Comparison of ENCODE assay signal across 17 mouse cellular contexts in the genomic region with DNA sequence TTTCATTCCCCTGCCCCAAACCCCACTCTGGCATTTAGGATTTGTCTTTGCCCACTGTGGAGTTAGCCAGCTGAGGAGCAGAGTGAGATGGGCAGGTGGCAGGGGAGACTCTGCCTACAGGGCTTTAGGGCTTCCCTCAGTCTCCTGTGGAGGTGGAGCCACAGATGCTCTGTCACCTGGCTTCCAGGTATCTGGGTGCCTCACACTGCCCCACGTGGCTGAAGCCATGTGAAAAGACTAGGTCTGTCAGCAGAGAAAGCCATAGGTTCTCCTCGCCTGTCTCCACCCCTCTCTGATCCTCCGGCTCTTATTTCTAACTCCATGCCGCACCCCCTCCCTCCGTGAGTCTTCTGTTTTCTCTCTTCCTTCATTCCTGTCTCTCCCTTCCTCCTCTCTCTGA. TPM values are rescaled to one million over a fixed set of nuclear protein-coding genes. Genes with fewer than 3 reads are reported as not detected.
DNase-seq lines count a peak whose midpoint lies in the region; ATAC-seq and TF ChIP-seq lines count a peak whose summit lies in the region.
"Had no signal": no experiment of that assay in that cellular context is flagged by ENCODE, and none has a peak within 500 bp of the region (broad histone marks: within the 10 kb centered on the region; RNA-seq: fewer than 3 reads in every experiment).

No protein-coding gene starts in this region.

- no peaks in the 10 kb centered on the region for H3K36me3 ChIP-seq in embryonic facial prominence, embryonic 11.5 days (replicated peaks; ENCODE audit: control insufficient read depth, insufficient read depth, low read depth, low read length)
- H3K36me3 ChIP-seq in embryonic facial prominence, embryonic 10.5 days (replicated peaks) = no peaks in the 10 kb centered on the region
- no peaks in the 10 kb centered on the region for H3K36me3 ChIP-seq in midbrain, postnatal 0 days (ENCODE audit: insufficient read depth, low read length)
- H3K36me3 ChIP-seq in midbrain, embryonic 15.5 days (replicated peaks) = no peaks in the 10 kb centered on the region
- no peaks in the 10 kb centered on the region for H3K36me3 ChIP-seq in stomach, postnatal 0 days (ENCODE audit: control insufficient read depth, insufficient read depth, low read length)
- H3K36me3 ChIP-seq: heart, embryonic 13.5 days had no signal

- peaks cover 38% of the 10 kb centered on the region for H3K27me3 ChIP-seq in embryonic facial prominence, embryonic 11.5 days (ENCODE audit: control insufficient read depth, insufficient read depth, low read length)
- peaks cover 69% of the 10 kb centered on the region for H3K27me3 ChIP-seq in embryonic facial prominence, embryonic 10.5 days (replicated peaks; ENCODE audit: low read depth, poor library complexity, severe bottlenecking)
- H3K27me3 ChIP-seq in midbrain, postnatal 0 days (ENCODE audit: insufficient read depth, low read length) = peaks cover 20% of the 10 kb centered on the region
- peaks cover 47% of the 10 kb centered on the region for H3K27me3 ChIP-seq in midbrain, embryonic 15.5 days (replicated peaks)
- H3K27me3 ChIP-seq in stomach, postnatal 0 days (ENCODE audit: control insufficient read depth, insufficient read depth, low read length) = peaks cover 5% of the 10 kb centered on the region

- 19% methylated on average over 5 of the region's 5 CpGs for WGBS in embryonic facial prominence, embryonic 11.5 days
- 20% methylated on average over 5 of the region's 5 CpGs for WGBS in embryonic facial prominence, embryonic 10.5 days
- WGBS in midbrain, postnatal 0 days = 14% methylated on average over 5 of the region's 5 CpGs
- WGBS in midbrain, embryonic 15.5 days = 13% methylated on average over 5 of the region's 5 CpGs
- 10% methylated on average over 5 of the region's 5 CpGs for WGBS in stomach, postnatal 0 days

- no peak for ATAC-seq in embryonic facial prominence, embryonic 11.5 days (replicated peaks; ENCODE audit: insufficient number of reproducible peaks, low FRiP score, low TSS enrichment, low read depth)
- ATAC-seq in midbrain, postnatal 0 days (ENCODE audit: low FRiP score) = no peak
- ATAC-seq in midbrain, embryonic 15.5 days (replicated peaks) = no peak
- no peak for ATAC-seq in stomach, postnatal 0 days (ENCODE audit: low FRiP score, low TSS enrichment)
- ATAC-seq: forebrain, embryonic 14.5 days; lung, postnatal 0 days; midbrain, embryonic 16.5 days had no signal

- no peak for TF ChIP-seq EP300 in stomach, postnatal 0 days (optimal IDR thresholded peaks at IDR 0.05)

- peak; percentile 5 for DNase-seq in embryonic facial prominence, embryonic 11.5 days (ENCODE audit: low spot score)
- DNase-seq in embryonic facial prominence, embryonic 10.5 days (ENCODE audit: low spot score) = no peak
- DNase-seq in midbrain, postnatal 0 days (ENCODE audit: low spot score) = no peak
- peak; percentile 38 to 44 for DNase-seq in cerebellum, postnatal 25 days
- peak; percentile 41 for DNase-seq in stomach, postnatal 0 days (ENCODE audit: low spot score)
- no peak for DNase-seq in retina, postnatal 1 day
- DNase-seq in ovary, postnatal 36 days (ENCODE audit: low spot score) = no peak
- DNase-seq: adrenal gland, postnatal 10 days; heart, postnatal 36 days; kidney, postnatal 4 days; thymus, postnatal 4 days had no signal

- no peak for TF ChIP-seq CTCF in midbrain, postnatal 0 days (IDR thresholded peaks at IDR 0.05)
- TF ChIP-seq CTCF in stomach, postnatal 0 days (IDR thresholded peaks at IDR 0.05; ENCODE audit: low read depth) = no peak

- H3K9ac ChIP-seq in embryonic facial prominence, embryonic 11.5 days (replicated peaks; ENCODE audit: low read length) = no peak overlapping the region
- no peak overlapping the region for H3K9ac ChIP-seq in midbrain, postnatal 0 days (replicated peaks; ENCODE audit: low read length, poor library complexity, severe bottlenecking)
- no peak overlapping the region for H3K9ac ChIP-seq in midbrain, embryonic 15.5 days
- no peak overlapping the region for H3K9ac ChIP-seq in stomach, postnatal 0 days (ENCODE audit: low read length)
- H3K9ac ChIP-seq: heart, embryonic 13.5 days; liver, embryonic 14.5 days had no signal

- no peaks in the 10 kb centered on the region for H3K9me3 ChIP-seq in embryonic facial prominence, embryonic 11.5 days (replicated peaks; ENCODE audit: control insufficient read depth, low read length)
- H3K9me3 ChIP-seq in embryonic facial prominence, embryonic 10.5 days = no peaks in the 10 kb centered on the region
- H3K9me3 ChIP-seq in midbrain, postnatal 0 days (ENCODE audit: low read length) = no peaks in the 10 kb centered on the region
- no peaks in the 10 kb centered on the region for H3K9me3 ChIP-seq in midbrain, embryonic 15.5 days
- H3K9me3 ChIP-seq in stomach, postnatal 0 days (ENCODE audit: control insufficient read depth, low read length) = no peaks in the 10 kb centered on the region
- H3K9me3 ChIP-seq: heart, embryonic 13.5 days had no signal

- H3K4me2 ChIP-seq in embryonic facial prominence, embryonic 11.5 days (ENCODE audit: low read depth, low read length) = no peak overlapping the region
- 0 out of 2 replicates have a peak overlapping the region, but pooled peaks have one; percentile 5 for H3K4me2 ChIP-seq in midbrain, postnatal 0 days (ENCODE audit: low read depth, low read length, poor library complexity, severe bottlenecking)
- H3K4me2 ChIP-seq in midbrain, embryonic 15.5 days = no peak overlapping the region
- no peak overlapping the region for H3K4me2 ChIP-seq in stomach, postnatal 0 days (replicated peaks; ENCODE audit: low read depth)
- H3K4me2 ChIP-seq: heart, embryonic 13.5 days had no signal

- no peak overlapping the region for H3K27ac ChIP-seq in embryonic facial prominence, embryonic 11.5 days (replicated peaks; ENCODE audit: low read depth, low read length)
- no peak overlapping the region for H3K27ac ChIP-seq in embryonic facial prominence, embryonic 10.5 days (replicated peaks)
- no peak overlapping the region for H3K27ac ChIP-seq in midbrain, postnatal 0 days (ENCODE audit: low read depth, low read length)
- no peak overlapping the region for H3K27ac ChIP-seq in midbrain, embryonic 15.5 days
- no peak overlapping the region for H3K27ac ChIP-seq in stomach, postnatal 0 days (replicated peaks)
- H3K27ac ChIP-seq: heart, embryonic 13.5 days; liver, embryonic 14.5 days had no signal

- H3K4me1 ChIP-seq in embryonic facial prominence, embryonic 11.5 days (ENCODE audit: control insufficient read depth, insufficient read depth, low read length) = 0 out of 2 replicates have a peak, but pooled peaks cover 3% of the 10 kb centered on the region
- peaks cover 22% of the 10 kb centered on the region for H3K4me1 ChIP-seq in embryonic facial prominence, embryonic 10.5 days
- H3K4me1 ChIP-seq in midbrain, postnatal 0 days (ENCODE audit: insufficient read depth, low read length) = peaks cover 4% of the 10 kb centered on the region; the same call in 1 of the 2 replicates
- peaks cover 5% of the 10 kb centered on the region for H3K4me1 ChIP-seq in midbrain, embryonic 15.5 days
- H3K4me1 ChIP-seq in stomach, postnatal 0 days (replicated peaks; ENCODE audit: control insufficient read depth, insufficient read depth) = 0 out of 2 replicates have a peak, but pooled peaks cover 3% of the 10 kb centered on the region

- H3K4me3 ChIP-seq in embryonic facial prominence, embryonic 11.5 days (ENCODE audit: low read depth, low read length) = no peak overlapping the region
- no peak overlapping the region for H3K4me3 ChIP-seq in embryonic facial prominence, embryonic 10.5 days
- no peak overlapping the region for H3K4me3 ChIP-seq in midbrain, postnatal 0 days (ENCODE audit: low read depth, low read length)
- no peak overlapping the region for H3K4me3 ChIP-seq in midbrain, embryonic 15.5 days
- H3K4me3 ChIP-seq in stomach, postnatal 0 days (ENCODE audit: low read depth, low read length) = no peak overlapping the region
- H3K4me3 ChIP-seq: heart, embryonic 13.5 days had no signal

RNA-seq across cellular contexts. Expression of a gene that starts 2.2 kb away (rescaled TPM):
- 0.31 and 0.93 TPM in 2 replicates for polyA plus RNA-seq in embryonic facial prominence, embryonic 11.5 days (2014; fragmentation: Nextera tagmentation; extraction: Ambion mirVana)
- 0.06 and 0.51 TPM in 2 replicates for polyA plus RNA-seq in embryonic facial prominence, embryonic 10.5 days (2016; fragmentation: Nextera tagmentation; extraction: Ambion mirVana)
- total RNA-seq in midbrain, postnatal 0 days (2014; rRNA removed) = 10.1 and 14.4 TPM in 2 replicates
- 4.5 and 5.5 TPM in 2 replicates for polyA plus RNA-seq in midbrain, postnatal 0 days (2015; fragmentation: Nextera tagmentation; extraction: Ambion mirVana)
- polyA plus RNA-seq in midbrain, embryonic 15.5 days (2015; fragmentation: Nextera tagmentation; extraction: Ambion mirVana) = 3.3 and 4.2 TPM in 2 replicates
- 1.2 and 1.8 TPM in 2 replicates for polyA plus RNA-seq in stomach, postnatal 0 days (2015; fragmentation: Nextera tagmentation; extraction: Ambion mirVana)
- polyA plus RNA-seq: liver, embryonic 14.5 days had no signal

Comparison
In these comparisons a context has a peak if more than half of its experiments do, and no peak if none do; other contexts are left out.
1. DNase-seq: peak in embryonic facial prominence, embryonic 11.5 days (single experiment), cerebellum, postnatal 25 days (2 of 2) and stomach, postnatal 0 days (single experiment); none in embryonic facial prominence, embryonic 10.5 days (single experiment), midbrain, postnatal 0 days (single experiment), retina, postnatal 1 day (single experiment) and ovary, postnatal 36 days (single experiment).